Mouse (Mus musculus) hindbrain, embryonic 10.5 days (tissue): ENCODE measurements around the gene 6820408C15Rik. TPM values are rescaled to one million over a fixed set of nuclear protein-coding genes. Genes with fewer than 3 reads are reported as not detected.
A peak's percentile ranks its signal among the peaks of the same experiment; 100 is the strongest.

ENCODE experiments used
- DNase-seq: peaks from one replicate; pipeline ENCODE4 v3.0.0-alpha.2; 2017; ENCODE audit warnings: low spot score
- H3K27ac ChIP-seq: fragments of 300-500 bp; sonication (generic); 2 replicates; pipeline ENCODE4 v1.5.1; 2016; ENCODE audit warnings: mild to moderate bottlenecking, moderate library complexity
- H3K27me3 ChIP-seq: fragments of 300-500 bp; sonication (generic); 2 replicates; pipeline ENCODE4 v1.6.1; 2016; ENCODE audit warnings: mild to moderate bottlenecking; ENCODE audit not compliant: poor library complexity, insufficient read depth, severe bottlenecking
- H3K36me3 ChIP-seq: fragments of 300-500 bp; sonication (generic); 2 replicates; pipeline ENCODE4 v1.6.1; 2016; ENCODE audit warnings: mild to moderate bottlenecking, moderate library complexity
- H3K4me1 ChIP-seq: fragments of 300-500 bp; sonication (generic); replicated peaks from 2 replicates; pipeline ENCODE4 v1.6.1; 2016; ENCODE audit warnings: mild to moderate bottlenecking
- H3K4me3 ChIP-seq: fragments of 300-500 bp; sonication (generic); 2 replicates; pipeline ENCODE4 v1.5.1; 2016; ENCODE audit warnings: mild to moderate bottlenecking, moderate library complexity
- H3K9me3 ChIP-seq: fragments of 300-500 bp; sonication (generic); 2 replicates; pipeline ENCODE4 v1.6.1; 2016; ENCODE audit warnings: mild to moderate bottlenecking, moderate library complexity
- WGBS: fragments of 180-500 bp; shearing (Covaris S2); methylation state at CpG from one replicate; pipeline ENCODE4 v1.1.7; 2016; 5-methylcytosine and 5-hydroxymethylcytosine counted together
- polyA plus RNA-seq: library from polyadenylated mRNA; unstranded; fragments of >200 nt; fragmentation: Nextera tagmentation; extraction: Ambion mirVana; gene quantifications from 2 replicates; pipeline ENCODE4 v1.2.1, GENCODE M21; 2016

Gene 6820408C15Rik
- polyA plus RNA-seq, 1 experiment from 2014 or later: 3.3 TPM

GRCm38 (mm10) chr2:152396110-152397003 lies 19.0 kb upstream of the 6820408C15Rik start:
- peak overlapping the region; percentile 98 for H3K27ac ChIP-seq
- WGBS: under 1% methylated on average over 46 of the region's 46 CpGs
- peaks cover 14% of the 10 kb centered on the region for H3K36me3 ChIP-seq

GRCm38 (mm10) chr2:152397004-152397589 lies 18.3 kb upstream of the 6820408C15Rik start:
- Histone ChIP-seq H3K4me3 (peak overlapping the region; percentile 94), H3K27ac (peak overlapping the region; percentile 98), H3K9me3 (no peaks in the 10 kb centered on the region), H3K27me3 (peaks cover 10% of the 10 kb centered on the region; the same call in 1 of the 2 replicates), H3K36me3 (peaks cover 14% of the 10 kb centered on the region), H3K4me1 (peaks cover 70% of the 10 kb centered on the region)
- WGBS: under 1% methylated on average over 75 of the region's 77 CpGs
- DNase-seq: peak; percentile 83

More at GRCm38 (mm10) chr2:152396110-152397003, 19.0 kb upstream of the 6820408C15Rik start:
- DNase-seq: peak; percentile 95
- H3K4me3 ChIP-seq: peak overlapping the region; percentile 94
- H3K4me1 ChIP-seq: peaks cover 70% of the 10 kb centered on the region
- no peaks in the 10 kb centered on the region for H3K9me3 ChIP-seq
- H3K27me3 ChIP-seq: peaks cover 10% of the 10 kb centered on the region; the same call in 1 of the 2 replicates

GRCm38 (mm10) chr2:152397680-152398435 lies 17.5 kb upstream of the 6820408C15Rik start, which contains the start of gene Sox12:
TSS of gene Sox12 (minus strand) at chr2:152398063.
- peak within 1 kb of the TSS; percentile 94 for H3K4me3 ChIP-seq
- WGBS: under 1% methylated on average over 104 of the region's 104 CpGs
- peaks cover 14% of the 10 kb centered on the region for H3K36me3 ChIP-seq
- H3K4me1 ChIP-seq: peaks cover 70% of the 10 kb centered on the region
- no peaks in the 10 kb centered on the region for H3K9me3 ChIP-seq
- H3K27me3 ChIP-seq: peaks cover 10% of the 10 kb centered on the region; the same call in 1 of the 2 replicates
- peak; percentile 98 for DNase-seq
- H3K27ac ChIP-seq: peak within 1 kb of the TSS; percentile 98

DNA sequence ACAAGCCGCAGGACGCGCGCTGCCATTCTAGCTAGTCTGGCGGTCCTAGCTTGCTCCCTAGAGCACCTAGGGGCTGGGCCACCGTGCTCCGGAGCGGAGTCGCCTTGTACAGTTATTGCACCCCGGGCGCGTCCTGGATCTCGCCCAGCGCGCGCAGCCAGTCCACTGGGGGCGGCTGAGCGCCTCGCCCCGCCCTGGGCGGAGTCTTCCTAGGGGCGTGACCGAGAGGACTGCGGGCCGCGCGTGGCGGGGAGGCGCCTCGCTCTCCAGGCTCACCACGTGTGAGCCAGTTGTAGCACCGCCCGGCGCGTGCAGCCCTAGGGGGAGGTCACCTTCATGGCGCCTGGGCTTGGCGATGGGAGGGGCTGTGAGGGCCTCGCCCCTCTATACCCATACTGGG lies 16.7 kb upstream of the 6820408C15Rik start:
- H3K27me3 ChIP-seq: peaks cover 10% of the 10 kb centered on the region; the same call in 1 of the 2 replicates
- H3K4me3 ChIP-seq: peak overlapping the region; percentile 94
- peaks cover 62% of the 10 kb centered on the region for H3K4me1 ChIP-seq
- H3K36me3 ChIP-seq: peaks cover 14% of the 10 kb centered on the region
- H3K9me3 ChIP-seq: no peaks in the 10 kb centered on the region
- under 1% methylated on average over 38 of the region's 38 CpGs for WGBS
- peak; percentile 90 for DNase-seq
- H3K27ac ChIP-seq: peak overlapping the region; percentile 98

DNA sequence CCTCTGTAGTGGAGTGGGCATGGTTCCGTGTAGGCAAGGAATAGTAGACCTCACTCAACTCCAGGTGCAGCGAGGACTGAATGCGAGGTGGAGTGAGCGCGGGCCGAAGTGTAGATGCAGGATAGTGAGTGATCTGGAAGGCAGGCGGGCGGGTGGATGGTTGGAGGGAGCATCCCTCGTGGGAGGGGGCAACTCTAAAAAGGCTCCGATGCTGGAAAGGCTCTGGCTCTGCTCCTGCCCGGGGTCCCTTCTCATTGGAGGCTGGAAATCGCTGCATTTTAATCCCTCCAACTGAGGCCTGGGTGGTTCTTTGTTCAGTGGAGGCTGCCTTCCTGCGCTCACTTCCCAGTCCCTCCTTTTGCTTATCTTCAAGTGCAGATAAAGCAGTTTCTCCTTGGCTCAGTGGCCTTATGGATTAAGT lies 16.3 kb upstream of the 6820408C15Rik start:
- DNase-seq: no peak

GRCm38 (mm10) chr2:152406126-152406525 lies 9.3 kb upstream of the 6820408C15Rik start:
- peaks cover 37% of the 10 kb centered on the region for H3K4me1 ChIP-seq
- peak; percentile 97 for DNase-seq
- no peaks in the 10 kb centered on the region for H3K36me3 ChIP-seq
- H3K9me3 ChIP-seq: no peaks in the 10 kb centered on the region
- WGBS: 0% methylated on average over 19 of the region's 19 CpGs
- no peaks in the 10 kb centered on the region for H3K27me3 ChIP-seq
- H3K4me3 ChIP-seq: peak overlapping the region; percentile 49
- H3K27ac ChIP-seq: peak overlapping the region; percentile 87

More for the DNA sequence above, 16.3 kb upstream of the 6820408C15Rik start:
- Histone ChIP-seq H3K27ac (peak overlapping the region; percentile 98), H3K4me3 (peak overlapping the region; percentile 94), H3K4me1 (peaks cover 58% of the 10 kb centered on the region), H3K27me3 (peaks cover 10% of the 10 kb centered on the region; the same call in 1 of the 2 replicates), H3K9me3 (no peaks in the 10 kb centered on the region), H3K36me3 (peaks cover 10% of the 10 kb centered on the region)
- WGBS: under 1% methylated on average over 13 of the region's 13 CpGs

GRCm38 (mm10) chr2:152409781-152410180 lies 5.6 kb upstream of the 6820408C15Rik start:
- Histone ChIP-seq H3K27ac (peak overlapping the region; percentile 100), H3K9me3 (no peaks in the 10 kb centered on the region), H3K36me3 (0 out of 2 replicates have a peak, but pooled peaks cover 4% of the 10 kb centered on the region), H3K27me3 (no peaks in the 10 kb centered on the region), H3K4me3 (peak overlapping the region; percentile 97; the same call in 1 of the 2 replicates), H3K4me1 (peaks cover 61% of the 10 kb centered on the region)
- 77% methylated on average over 6 of the region's 6 CpGs for WGBS
- DNase-seq: no peak

DNA sequence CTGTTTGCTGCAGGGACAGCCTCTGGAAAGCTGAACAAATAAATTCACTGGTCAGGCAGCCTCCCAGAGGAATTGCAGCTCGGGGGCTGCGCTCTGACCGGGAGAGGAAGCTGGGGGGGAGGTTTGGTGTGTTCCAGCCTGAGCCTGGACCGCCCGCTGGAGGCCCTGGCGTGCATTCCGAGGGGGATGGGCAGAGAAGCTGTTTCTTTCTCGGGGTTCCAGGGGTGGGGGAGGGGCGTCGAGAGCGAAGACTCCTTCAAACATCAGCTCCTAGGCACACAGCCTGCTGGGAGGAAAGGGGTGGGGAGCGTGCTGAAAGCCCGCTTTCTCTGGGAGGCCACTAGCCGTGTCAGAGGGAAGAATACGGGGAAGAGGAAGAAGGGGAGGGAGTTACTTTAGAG lies 4.4 kb upstream of the 6820408C15Rik start:
- peak; percentile 94 for DNase-seq
- WGBS: under 1% methylated on average over 15 of the region's 15 CpGs
- Histone ChIP-seq H3K4me1 (peaks cover 60% of the 10 kb centered on the region), H3K27ac (peak overlapping the region; percentile 100), H3K27me3 (no peaks in the 10 kb centered on the region), H3K9me3 (peaks cover 4% of the 10 kb centered on the region; the same call in 1 of the 2 replicates), H3K4me3 (peak overlapping the region; percentile 97), H3K36me3 (0 out of 2 replicates have a peak, but pooled peaks cover 4% of the 10 kb centered on the region)

DNA sequence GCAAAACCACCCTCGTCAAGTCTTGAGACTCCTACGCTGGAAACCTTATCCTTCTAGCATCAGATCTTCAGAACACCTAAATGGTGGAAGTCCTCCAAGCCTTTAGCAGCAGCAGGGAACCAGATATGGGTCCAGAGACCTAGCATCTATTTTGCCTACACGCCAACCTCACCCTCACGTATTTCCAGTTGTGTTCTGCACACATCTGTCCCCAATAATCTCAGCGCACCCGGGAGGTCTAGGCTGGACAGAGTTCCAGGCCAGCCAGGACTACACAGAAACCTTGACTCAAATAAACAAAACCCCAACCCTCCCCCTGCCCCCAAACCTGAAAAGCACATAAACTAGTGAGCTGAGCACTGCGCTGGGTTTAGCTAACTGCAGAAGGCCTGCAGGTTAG lies 3.9 kb upstream of the 6820408C15Rik start:
- H3K4me1 ChIP-seq: peaks cover 56% of the 10 kb centered on the region
- DNase-seq: no peak
- peak overlapping the region; percentile 97 for H3K4me3 ChIP-seq
- H3K36me3 ChIP-seq: 0 out of 2 replicates have a peak, but pooled peaks cover 7% of the 10 kb centered on the region
- 2% methylated on average over 7 of the region's 7 CpGs for WGBS
- H3K9me3 ChIP-seq: peaks cover 9% of the 10 kb centered on the region
- peak overlapping the region; percentile 100 for H3K27ac ChIP-seq
- H3K27me3 ChIP-seq: no peaks in the 10 kb centered on the region

GRCm38 (mm10) chr2:152412526-152413157 lies 2.7 kb upstream of the 6820408C15Rik start:
- 2% methylated on average over 15 of the region's 15 CpGs for WGBS
- Histone ChIP-seq H3K4me1 (peaks cover 53% of the 10 kb centered on the region), H3K4me3 (peak overlapping the region; percentile 97), H3K27me3 (no peaks in the 10 kb centered on the region), H3K9me3 (peaks cover 9% of the 10 kb centered on the region), H3K36me3 (0 out of 2 replicates have a peak, but pooled peaks cover 7% of the 10 kb centered on the region), H3K27ac (peak overlapping the region; percentile 100)
- DNase-seq: peak; percentile 41

GRCm38 (mm10) chr2:152413158-152413764 lies 2.1 kb upstream of the 6820408C15Rik start:
- Histone ChIP-seq H3K27ac (peak overlapping the region; percentile 100), H3K36me3 (0 out of 2 replicates have a peak, but pooled peaks cover 7% of the 10 kb centered on the region), H3K9me3 (peaks cover 9% of the 10 kb centered on the region), H3K4me3 (peak overlapping the region; percentile 97), H3K4me1 (peaks cover 53% of the 10 kb centered on the region), H3K27me3 (no peaks in the 10 kb centered on the region)
- DNase-seq: no peak
- 1% methylated on average over 21 of the region's 21 CpGs for WGBS
